Mouse (Mus musculus) spleen, adult 2 months (tissue): ENCODE results near the gene Gm36864.

Source experiments
- CTCF ChIP-seq: fragments of 200-500 bp; IDR thresholded peaks from 2 replicates; pipeline ENCODE4 v1.5.1; 2011; ENCODE audit warnings: mild to moderate bottlenecking, inconsistent platforms; ENCODE audit not compliant: insufficient read depth, insufficient read length, insufficient replicate concordance; ENCODE audit errors: extremely low read depth
- POLR2A ChIP-seq: fragments of 200-500 bp; IDR thresholded peaks from 2 replicates; pipeline ENCODE4 v1.6.1; 2011; ENCODE audit warnings: low read depth, low read length, inconsistent platforms

DNA sequence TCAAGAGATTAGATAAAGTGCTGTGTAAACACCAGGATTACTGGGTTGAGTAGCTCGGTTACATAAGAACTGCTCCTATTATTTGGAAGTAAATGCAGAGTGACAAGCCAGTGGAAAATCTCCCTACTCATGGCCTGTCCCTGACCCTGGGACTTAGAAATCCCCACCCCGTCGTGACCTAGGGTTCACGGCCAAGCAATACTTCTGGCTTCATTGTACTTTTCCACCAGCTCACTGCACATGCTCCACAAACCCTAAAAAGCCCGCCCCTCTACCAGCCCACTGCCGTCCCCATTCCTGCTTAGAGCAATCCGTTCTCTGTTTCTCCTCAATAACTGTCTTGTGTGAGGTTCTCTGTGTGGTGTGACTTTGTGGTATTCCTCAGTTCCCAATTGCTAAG lies 51.8 kb downstream of the Gm36864 start:
- TF ChIP-seq CTCF (no peak), POLR2A (no peak)
